Mouse (Mus musculus): ENCODE data around the gene Atg14. TPM values are rescaled to one million over a fixed set of nuclear protein-coding genes. Genes with fewer than 3 reads are reported as not detected.
A peak's percentile ranks its signal among the peaks of the same experiment; 100 is the strongest.

The Atg14 gene
- total and polyA plus RNA-seq, 3 experiments: 3.2 to 9.4 (median 3.6) TPM

DNA sequence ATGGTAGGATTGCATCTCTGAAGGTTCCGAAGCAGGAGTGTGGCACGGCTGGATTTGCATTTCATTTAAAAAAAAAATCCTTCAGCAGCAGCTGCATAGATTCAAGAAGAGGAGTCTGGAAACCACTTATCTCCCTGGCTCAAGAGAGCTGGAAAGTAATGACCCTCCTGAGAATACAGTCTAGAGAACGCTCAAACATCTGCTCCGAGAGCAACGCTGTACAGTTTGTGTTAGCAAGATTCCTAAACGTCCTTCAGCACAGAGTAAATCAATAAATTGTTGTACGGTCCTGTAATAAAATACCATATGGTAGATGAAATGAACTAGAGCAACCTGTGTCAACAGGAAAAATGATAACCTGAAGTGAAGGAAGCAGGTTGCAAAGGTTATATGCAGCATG is 42.8 kb upstream of the Atg14 start:
- H3K9ac ChIP-seq (ENCODE audit: insufficient read depth, low read depth): no peak overlapping the region
- no peaks in the 10 kb centered on the region for H3K27me3 ChIP-seq (replicated peaks)
- no peak for DNase-seq (ENCODE audit: extremely low read depth)
- no peak overlapping the region for H3K27ac ChIP-seq (ENCODE audit: insufficient read depth, low read depth)
- H3K9me3 ChIP-seq (replicated peaks; ENCODE audit: low read length): peaks cover 2% of the 10 kb centered on the region
- in situ Hi-C loops (cut with MboI; ENCODE audit: low pct_ligation_motif_present, low pct_unique_long_range_greater_than_20kb, low sequenced_read_pairs) (no loop called here), dilution Hi-C loops (cut with MboI; ENCODE audit: extremely low pct_ligation_motif_present, extremely low pct_unique_long_range_greater_than_20kb, low sequenced_read_pairs) (no loop called here)
- peaks cover 0 to 5% of the 10 kb centered on the region in 2 experiments; a peak in 2 of 4 replicates for H3K4me1 ChIP-seq (ENCODE audit: control insufficient read depth in 1 of 2, insufficient read depth in 2 of 2)
- H3K4me3 ChIP-seq (replicated peaks in 1 of 3; ENCODE audit: low read depth in 2 of 3, low read length in 2 of 3, poor library complexity in 1 of 3): no peak overlapping the region
- H3K4me2 ChIP-seq (ENCODE audit: insufficient read depth, low read depth, poor library complexity, severe bottlenecking): no peak overlapping the region
- H3K79me2 ChIP-seq (replicated peaks; ENCODE audit: control insufficient read depth, extremely low read depth, insufficient read depth, poor library complexity, severe bottlenecking): no peaks in the 10 kb centered on the region
- no peaks in the 10 kb centered on the region for H3K36me3 ChIP-seq (replicated peaks in 1 of 2; ENCODE audit: control insufficient read depth in 1 of 2, insufficient read depth in 1 of 2, low read length in 1 of 2)
- TF ChIP-seq SIN3A (IDR thresholded peaks at IDR 0.05; ENCODE audit: low read length): no peak
- no peak for TF ChIP-seq MXI1 (IDR thresholded peaks at IDR 0.05; ENCODE audit: low read depth, low read length)
- TF ChIP-seq KAT2A (IDR thresholded peaks at IDR 0.05; ENCODE audit: insufficient replicate concordance, low read length): no peak
- TF ChIP-seq SMC3 (IDR thresholded peaks at IDR 0.05; ENCODE audit: low read depth, low read length): no peak
- no peak for TF ChIP-seq HCFC1 (IDR thresholded peaks at IDR 0.05; ENCODE audit: low read depth, low read length)
- no peak for TF ChIP-seq POLR2A (IDR thresholded peaks at IDR 0.05; ENCODE audit: low read depth, low read length)
- TF ChIP-seq ZMIZ1 (IDR thresholded peaks at IDR 0.05; ENCODE audit: low read depth, low read length): no peak
- no peak for TF ChIP-seq CHD2 (IDR thresholded peaks at IDR 0.05; ENCODE audit: low read length)
- no peak for TF ChIP-seq ZKSCAN1 (IDR thresholded peaks at IDR 0.05; ENCODE audit: borderline replicate concordance, low read depth, low read length)

DNA sequence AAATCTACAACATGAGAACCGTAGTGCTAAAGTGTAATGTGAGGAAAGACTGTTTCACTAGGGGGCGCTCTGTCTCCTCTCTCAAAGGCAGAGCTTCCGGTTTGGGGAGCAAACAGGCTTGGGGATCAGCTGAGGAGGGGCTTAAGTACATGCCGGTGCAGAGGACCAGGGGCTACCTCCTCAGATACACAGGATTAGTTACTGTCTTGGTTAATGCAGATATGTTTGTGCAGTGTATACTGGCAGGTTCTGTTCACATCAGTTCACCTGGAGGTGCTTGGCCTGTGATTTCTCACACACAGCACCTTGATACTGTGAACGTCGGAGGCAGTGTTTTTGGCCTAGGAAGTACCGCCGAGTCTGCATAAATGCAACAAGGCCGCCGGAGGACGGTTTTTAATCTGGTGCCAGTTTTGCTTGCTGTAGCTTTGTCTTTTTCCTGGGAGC is 27.5 kb upstream of the Atg14 start:
- Histone ChIP-seq H3K4me2 (ENCODE audit: insufficient read depth, low read depth, poor library complexity, severe bottlenecking) (peak overlapping the region; percentile 47; the same call in 1 of the 2 replicates), H3K9me3 (replicated peaks; ENCODE audit: low read length) (no peaks in the 10 kb centered on the region), H3K27me3 (replicated peaks) (no peaks in the 10 kb centered on the region), H3K79me2 (replicated peaks; ENCODE audit: control insufficient read depth, extremely low read depth, insufficient read depth, poor library complexity, severe bottlenecking) (no peaks in the 10 kb centered on the region), H3K4me3 (replicated peaks in 1 of 3; ENCODE audit: low read depth in 2 of 3, low read length in 2 of 3, poor library complexity in 1 of 3) (peak overlapping the region in 1 of 3 experiments; percentile 35), H3K9ac (ENCODE audit: insufficient read depth, low read depth) (no peak overlapping the region), H3K36me3 (replicated peaks in 1 of 2; ENCODE audit: control insufficient read depth in 1 of 2, insufficient read depth in 1 of 2, low read length in 1 of 2) (no peaks in the 10 kb centered on the region), H3K27ac (ENCODE audit: insufficient read depth, low read depth) (no peak overlapping the region), H3K4me1 (ENCODE audit: control insufficient read depth in 1 of 2, insufficient read depth in 2 of 2) (peaks cover 0 to 6% of the 10 kb centered on the region in 2 experiments; a peak in 1 of 4 replicates)
- peak; percentile 87 for DNase-seq (ENCODE audit: extremely low read depth)
- TF ChIP-seq RAD21 (IDR thresholded peaks at IDR 0.05; ENCODE audit: low read depth, low read length) (peak; percentile 91), CTCF (conservative IDR thresholded peaks at IDR 0.05 in 1 of 2, IDR thresholded peaks at IDR 0.05 in 1 of 2; ENCODE audit: low read depth in 2 of 2, low read length in 2 of 2) (peak; percentile 60 to 85), PAX5 (IDR thresholded peaks at IDR 0.05; ENCODE audit: low read length) (no peak), ELF1 (IDR thresholded peaks at IDR 0.05; ENCODE audit: low read depth, low read length) (peak; percentile 80), SMC3 (IDR thresholded peaks at IDR 0.05; ENCODE audit: low read depth, low read length) (peak; percentile 74)
- in situ Hi-C loops (cut with MboI; ENCODE audit: low pct_ligation_motif_present, low pct_unique_long_range_greater_than_20kb, low sequenced_read_pairs) (loop anchor here (25.0 kb wide), 2 partner anchors 539 to 764 kb away; no protein-coding TSS in a partner anchor), dilution Hi-C loops (cut with MboI; ENCODE audit: extremely low pct_ligation_motif_present, extremely low pct_unique_long_range_greater_than_20kb, low sequenced_read_pairs) (no loop called here)

GRCm38 (mm10) chr14:47594426-47595103 is 24.1 kb upstream of the Atg14 start:
- H3K4me3 ChIP-seq (replicated peaks in 1 of 3; ENCODE audit: low read depth in 2 of 3, low read length in 2 of 3, poor library complexity in 1 of 3): no peak overlapping the region
- no peaks in the 10 kb centered on the region for H3K36me3 ChIP-seq (replicated peaks in 1 of 2; ENCODE audit: control insufficient read depth in 1 of 2, insufficient read depth in 1 of 2, low read length in 1 of 2)
- H3K9me3 ChIP-seq (replicated peaks; ENCODE audit: low read length): no peaks in the 10 kb centered on the region
- DNase-seq (ENCODE audit: extremely low read depth): no peak
- H3K4me1 ChIP-seq (ENCODE audit: control insufficient read depth in 1 of 2, insufficient read depth in 2 of 2): peaks cover 0 to 6% of the 10 kb centered on the region in 2 experiments; a peak in 1 of 4 replicates
- H3K79me2 ChIP-seq (replicated peaks; ENCODE audit: control insufficient read depth, extremely low read depth, insufficient read depth, poor library complexity, severe bottlenecking): no peaks in the 10 kb centered on the region
- in situ Hi-C loops (cut with MboI; ENCODE audit: low pct_ligation_motif_present, low pct_unique_long_range_greater_than_20kb, low sequenced_read_pairs) (loop anchor here (25.0 kb wide), 2 partner anchors 543 to 768 kb away; no protein-coding TSS in a partner anchor), dilution Hi-C loops (cut with MboI; ENCODE audit: extremely low pct_ligation_motif_present, extremely low pct_unique_long_range_greater_than_20kb, low sequenced_read_pairs) (no loop called here)
- no peak overlapping the region for H3K27ac ChIP-seq (ENCODE audit: insufficient read depth, low read depth)
- no peak overlapping the region for H3K9ac ChIP-seq (ENCODE audit: insufficient read depth, low read depth)
- H3K4me2 ChIP-seq (ENCODE audit: insufficient read depth, low read depth, poor library complexity, severe bottlenecking): no peak overlapping the region
- TF ChIP-seq NRF1 (IDR thresholded peaks at IDR 0.05; ENCODE audit: low read depth, low read length) (no peak), MXI1 (IDR thresholded peaks at IDR 0.05; ENCODE audit: low read depth, low read length) (no peak), BHLHE40 (IDR thresholded peaks at IDR 0.05; ENCODE audit: low read depth, low read length) (no peak), CHD2 (IDR thresholded peaks at IDR 0.05; ENCODE audit: low read length) (no peak), ZC3H11A (IDR thresholded peaks at IDR 0.05; ENCODE audit: low read depth, low read length) (no peak), UBTF (IDR thresholded peaks at IDR 0.05; ENCODE audit: low read depth, low read length) (no peak), RAD21 (IDR thresholded peaks at IDR 0.05; ENCODE audit: low read depth, low read length) (no peak), POLR2A (IDR thresholded peaks at IDR 0.05; ENCODE audit: low read depth, low read length) (no peak), MAFK (IDR thresholded peaks at IDR 0.05; ENCODE audit: insufficient replicate concordance, low read length) (no peak), TCF12 (IDR thresholded peaks at IDR 0.05; ENCODE audit: low read depth, low read length) (no peak), ZNF384 (IDR thresholded peaks at IDR 0.05; ENCODE audit: low read depth, low read length) (no peak), RCOR1 (conservative IDR thresholded peaks at IDR 0.05; ENCODE audit: low read depth, low read length) (no peak), MAX (IDR thresholded peaks at IDR 0.05; ENCODE audit: low read length) (no peak), CTCF (conservative IDR thresholded peaks at IDR 0.05 in 1 of 2, IDR thresholded peaks at IDR 0.05 in 1 of 2; ENCODE audit: low read depth in 2 of 2, low read length in 2 of 2) (no peak), GABPA (IDR thresholded peaks at IDR 0.05; ENCODE audit: insufficient replicate concordance, low read depth, low read length) (no peak)
- H3K27me3 ChIP-seq (replicated peaks): no peaks in the 10 kb centered on the region
